Mouse (Mus musculus): ENCODE measurements around the gene Hoxb2.

GRCm38 (mm10) chr11:96325747-96326212, 24.5 kb upstream of the Hoxb2 start:
- TF ChIP-seq CTCF (conservative IDR thresholded peaks at IDR 0.05; ENCODE audit: low read length), result no peak
- no peak for TF ChIP-seq POU5F1 (IDR thresholded peaks at IDR 0.05; ENCODE audit: borderline replicate concordance, low read length)
